ENCODE assay signal across 9 mouse cellular contexts in genomic region chr9:124441681-124442532, GRCm38 (mm10). TPM values are rescaled to one million over a fixed set of nuclear protein-coding genes. Genes with fewer than 3 reads are reported as not detected.
DNase-seq lines count a peak whose midpoint lies in the region; ATAC-seq and TF ChIP-seq lines count a peak whose summit lies in the region.
"Had no signal": no experiment of that assay in that cellular context is flagged by ENCODE, and none has a peak within 500 bp of the region (broad histone marks: within the 10 kb centered on the region; RNA-seq: fewer than 3 reads in every experiment).

No protein-coding gene starts in this region.

- no peaks in the 10 kb centered on the region for H3K27me3 ChIP-seq in lung, embryonic 14.5 days (ENCODE audit: insufficient read depth, low read length)
- H3K27me3 ChIP-seq in cerebellum, adult 2 months (ENCODE audit: control insufficient read depth, insufficient read depth, low read length): no peaks in the 10 kb centered on the region
- no peaks in the 10 kb centered on the region for H3K27me3 ChIP-seq in heart, embryonic 12.5 days (replicated peaks)

- ATAC-seq in lung, embryonic 14.5 days (ENCODE audit: insufficient read depth): no peak
- peak; percentile 46 for ATAC-seq in heart, embryonic 12.5 days (ENCODE audit: insufficient number of reproducible peaks, low FRiP score)
- no peak for ATAC-seq in granulocyte monocyte progenitor cell, adult 5-6 weeks (replicated peaks; ENCODE audit: poor library complexity, severe bottlenecking)

- WGBS in lung, embryonic 14.5 days: 98% methylated on average over 45 of the region's 45 CpGs
- WGBS in cerebellum, adult 2 months: 98% methylated on average over 45 of the region's 45 CpGs
- 98% methylated on average over 45 of the region's 45 CpGs for WGBS in heart, embryonic 12.5 days

- H3K4me2 ChIP-seq in lung, embryonic 14.5 days: no peak overlapping the region
- H3K4me2 ChIP-seq in heart, embryonic 12.5 days: no peak overlapping the region

- TF ChIP-seq CTCF in lung, embryonic 14.5 days (IDR thresholded peaks at IDR 0.05; ENCODE audit: low read depth): no peak
- TF ChIP-seq CTCF in cerebellum, adult 2 months (IDR thresholded peaks at IDR 0.05; ENCODE audit: borderline replicate concordance, insufficient read depth, low read depth, low read length): no peak

- H3K4me1 ChIP-seq in lung, embryonic 14.5 days (ENCODE audit: insufficient read depth): no peaks in the 10 kb centered on the region
- no peaks in the 10 kb centered on the region for H3K4me1 ChIP-seq in cerebellum, adult 2 months (ENCODE audit: control insufficient read depth, insufficient read depth, low read length)
- H3K4me1 ChIP-seq in heart, embryonic 12.5 days (replicated peaks): no peaks in the 10 kb centered on the region

- no peak for TF ChIP-seq POLR2A in cerebellum, adult 2 months (IDR thresholded peaks at IDR 0.05; ENCODE audit: borderline replicate concordance, insufficient read depth, low read length)

- no peak overlapping the region for H3K4me3 ChIP-seq in lung, embryonic 14.5 days (ENCODE audit: low read depth, low read length)
- no peak overlapping the region for H3K4me3 ChIP-seq in cerebellum, adult 2 months (replicated peaks; ENCODE audit: insufficient read depth, low read depth, low read length)
- H3K4me3 ChIP-seq in heart, embryonic 12.5 days: no peak overlapping the region
- H3K4me3 ChIP-seq: layer of hippocampus, adult 2 months had no signal

- H3K36me3 ChIP-seq in lung, embryonic 14.5 days (ENCODE audit: insufficient read depth): peaks cover 37% of the 10 kb centered on the region
- peaks cover 38% of the 10 kb centered on the region for H3K36me3 ChIP-seq in heart, embryonic 12.5 days

- H3K9me3 ChIP-seq in lung, embryonic 14.5 days (ENCODE audit: low read depth, low read length): peaks cover 31% of the 10 kb centered on the region
- H3K9me3 ChIP-seq in heart, embryonic 12.5 days (replicated peaks): peaks cover 36% of the 10 kb centered on the region

- H3K9ac ChIP-seq in lung, embryonic 14.5 days: no peak overlapping the region
- H3K9ac ChIP-seq in heart, embryonic 12.5 days: no peak overlapping the region

- peak; percentile 5 for DNase-seq in lung, embryonic 14.5 days
- no peak for DNase-seq in lung, postnatal 14 days
- peak; percentile 8 for DNase-seq in MN1 (ENCODE audit: low spot score)
- peak; percentile 23 to 31 for DNase-seq in cerebellum, adult 2 months
- DNase-seq in layer of hippocampus, postnatal 10 days (ENCODE audit: low spot score in 2 of 2): peak; percentile 20 to 30
- peak; percentile 43 for DNase-seq in lung, postnatal 10 days

- no peak overlapping the region for H3K27ac ChIP-seq in lung, embryonic 14.5 days (ENCODE audit: low read depth)
- no peak overlapping the region for H3K27ac ChIP-seq in cerebellum, adult 2 months (ENCODE audit: insufficient read depth, low read length)
- H3K27ac ChIP-seq in heart, embryonic 12.5 days (ENCODE audit: poor library complexity, severe bottlenecking): no peak overlapping the region
- H3K27ac ChIP-seq: layer of hippocampus, adult 2 months had no signal

RNA-seq across cellular contexts. Expression of gene Ppp2r3d, which starts 34.8 kb away (rescaled TPM):
- polyA plus RNA-seq in lung, embryonic 14.5 days (2014; fragmentation: Nextera tagmentation; extraction: Ambion mirVana): 123 and 139 TPM in 2 replicates
- polyA plus RNA-seq in cerebellum, adult 2 months (2012; rRNA removed): 163 and 167 TPM in 2 replicates
- 131 and 147 TPM in 2 replicates for polyA plus RNA-seq in heart, embryonic 12.5 days (2016; fragmentation: Nextera tagmentation; extraction: Ambion mirVana)
- total RNA-seq in layer of hippocampus, postnatal 10 days (2021): 100 to 1,000 TPM; 110 to 113 TPM
- total RNA-seq in granulocyte monocyte progenitor cell, adult 5-6 weeks (2014; fragmentation: Nextera tagmentation): 26.0 and 34.2 TPM in 2 replicates
- total RNA-seq in granulocyte monocyte progenitor cell, adult 5-6 weeks (2017): 14.2 and 16.2 TPM in 2 replicates

RNA-seq across cellular contexts. Expression of gene Gm21836, which starts 51.7 kb away (rescaled TPM):
- polyA plus RNA-seq in lung, embryonic 14.5 days (2014; fragmentation: Nextera tagmentation; extraction: Ambion mirVana): not detected in 2 replicates
- not detected in 2 replicates for polyA plus RNA-seq in cerebellum, adult 2 months (2012; rRNA removed)
- polyA plus RNA-seq in heart, embryonic 12.5 days (2016; fragmentation: Nextera tagmentation; extraction: Ambion mirVana): not detected in 2 replicates
- total RNA-seq in layer of hippocampus, postnatal 10 days (2021): not detected
- total RNA-seq in granulocyte monocyte progenitor cell, adult 5-6 weeks (2014; fragmentation: Nextera tagmentation): not detected in 2 replicates
- not detected in 2 replicates for total RNA-seq in granulocyte monocyte progenitor cell, adult 5-6 weeks (2017)
- total RNA-seq: layer of hippocampus, adult 2 months had no signal
